Comparison of ENCODE assay signal across 24 mouse cellular contexts in the genomic region with DNA sequence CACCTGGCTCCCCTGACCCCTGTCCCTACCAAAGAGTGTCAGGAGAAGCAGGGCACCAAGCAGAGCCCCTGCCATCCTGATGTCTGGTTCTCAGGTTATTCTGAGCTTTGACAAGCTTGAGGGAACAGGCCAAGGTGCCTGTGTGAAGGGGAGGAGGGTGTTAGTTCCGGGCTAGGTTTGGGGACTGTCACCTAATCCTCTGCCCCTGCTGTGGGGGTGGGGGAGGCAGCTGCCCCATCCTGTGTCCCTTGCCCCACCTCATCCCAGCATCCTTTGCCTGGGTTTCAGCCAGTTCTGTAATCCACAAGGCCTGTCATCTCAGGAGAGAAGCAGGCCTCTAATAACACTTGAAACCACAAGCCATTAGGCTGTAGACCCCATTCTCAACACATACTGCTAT. TPM values are rescaled to one million over a fixed set of nuclear protein-coding genes. Genes with fewer than 3 reads are reported as not detected.
A peak's percentile ranks its signal among the peaks of the same experiment; 100 is the strongest.
DNase-seq lines count a peak whose midpoint lies in the region; ATAC-seq lines count a peak whose summit lies in the region.
"Had no signal": no experiment of that assay in that cellular context is flagged by ENCODE, and none has a peak within 500 bp of the region (broad histone marks: within the 10 kb centered on the region; RNA-seq: fewer than 3 reads in every experiment).

A gene (minus strand): TSS at position 116 of the 400 bp plus-strand sequence.

- intact Hi-C loops in gastrocnemius, postnatal 36 days (cut with DNase I), result no loop called here

- peaks cover 3% of the 10 kb centered on the region for H3K4me1 ChIP-seq in embryonic facial prominence, embryonic 11.5 days (ENCODE audit: control insufficient read depth, insufficient read depth, low read length)
- H3K4me1 ChIP-seq in embryonic facial prominence, embryonic 10.5 days, result peaks cover 20% of the 10 kb centered on the region
- peaks cover 21% of the 10 kb centered on the region for H3K4me1 ChIP-seq in midbrain, embryonic 10.5 days

- H3K4me3 ChIP-seq in embryonic facial prominence, embryonic 11.5 days (ENCODE audit: low read depth, low read length), result no peak within 1 kb of the TSS
- H3K4me3 ChIP-seq in embryonic facial prominence, embryonic 10.5 days, result no peak within 1 kb of the TSS
- H3K4me3 ChIP-seq in midbrain, embryonic 10.5 days, result no peak within 1 kb of the TSS
- H3K4me3 ChIP-seq: forebrain, embryonic 13.5 days; heart, embryonic 13.5 days; hindbrain, embryonic 15.5 days had no signal

- peaks cover 4% of the 10 kb centered on the region for H3K27me3 ChIP-seq in embryonic facial prominence, embryonic 11.5 days (ENCODE audit: control insufficient read depth, insufficient read depth, low read length)
- peaks cover 23% of the 10 kb centered on the region for H3K27me3 ChIP-seq in embryonic facial prominence, embryonic 10.5 days (replicated peaks; ENCODE audit: low read depth, poor library complexity, severe bottlenecking)
- peaks cover 27% of the 10 kb centered on the region for H3K27me3 ChIP-seq in midbrain, embryonic 10.5 days (ENCODE audit: low read depth, poor library complexity, severe bottlenecking)
- H3K27me3 ChIP-seq: hindbrain, embryonic 15.5 days had no signal

- H3K9ac ChIP-seq in embryonic facial prominence, embryonic 11.5 days (replicated peaks; ENCODE audit: low read length), result peak within 1 kb of the TSS; percentile 28; the same call in 1 of the 2 replicates
- H3K9ac ChIP-seq: forebrain, embryonic 13.5 days; forebrain, postnatal 0 days; heart, embryonic 13.5 days; hindbrain, embryonic 15.5 days had no signal

- H3K4me2 ChIP-seq in embryonic facial prominence, embryonic 11.5 days (ENCODE audit: low read depth, low read length), result no peak within 1 kb of the TSS
- H3K4me2 ChIP-seq: forebrain, embryonic 13.5 days; heart, embryonic 13.5 days; hindbrain, embryonic 15.5 days had no signal

- 60% methylated on average over 1 of the region's 1 CpGs for WGBS in embryonic facial prominence, embryonic 11.5 days
- WGBS in embryonic facial prominence, embryonic 10.5 days, result 63% methylated on average over 1 of the region's 1 CpGs
- WGBS in midbrain, embryonic 10.5 days, result 48% methylated on average over 1 of the region's 1 CpGs

- H3K27ac ChIP-seq in embryonic facial prominence, embryonic 11.5 days (replicated peaks; ENCODE audit: low read depth, low read length), result no peak within 1 kb of the TSS
- H3K27ac ChIP-seq in embryonic facial prominence, embryonic 10.5 days (replicated peaks), result no peak within 1 kb of the TSS
- no peak within 1 kb of the TSS for H3K27ac ChIP-seq in midbrain, embryonic 10.5 days (replicated peaks)
- H3K27ac ChIP-seq: forebrain, embryonic 13.5 days; heart, embryonic 13.5 days; hindbrain, embryonic 15.5 days had no signal

- H3K9me3 ChIP-seq in embryonic facial prominence, embryonic 11.5 days (replicated peaks; ENCODE audit: control insufficient read depth, low read length), result no peaks in the 10 kb centered on the region
- H3K9me3 ChIP-seq in embryonic facial prominence, embryonic 10.5 days, result no peaks in the 10 kb centered on the region
- H3K9me3 ChIP-seq in midbrain, embryonic 10.5 days (replicated peaks), result no peaks in the 10 kb centered on the region
- H3K9me3 ChIP-seq: forebrain, embryonic 13.5 days; G1E; heart, embryonic 13.5 days; hindbrain, embryonic 15.5 days had no signal

- DNase-seq in embryonic facial prominence, embryonic 11.5 days (ENCODE audit: low spot score), result no peak
- DNase-seq in embryonic facial prominence, embryonic 10.5 days (ENCODE audit: low spot score), result no peak
- DNase-seq in gastrocnemius, adult 8-10 months (ENCODE audit: low spot score in 2 of 2), result peak; percentile 48 to 68
- peak in 1 of 2 experiments; percentile 28 for DNase-seq in gastrocnemius, postnatal 36 days
- peak; percentile 68 for DNase-seq in skeletal muscle tissue, adult 2 months (ENCODE audit: low read depth, low spot score)
- DNase-seq in cerebellum, adult 9-10 months, result no peak
- DNase-seq in midbrain, embryonic 10.5 days (ENCODE audit: low spot score), result no peak
- DNase-seq: adrenal gland, postnatal 14 days; B cell, adult 2 months; cerebellum, adult 11 months; cerebellum, adult 8-10 months; cerebellum, postnatal 25 days; forebrain, postnatal 0 days; heart, postnatal 36 days had no signal

- no peak for ATAC-seq in embryonic facial prominence, embryonic 11.5 days (replicated peaks; ENCODE audit: insufficient number of reproducible peaks, low FRiP score, low TSS enrichment, low read depth)
- ATAC-seq: activated CD4-positive, CD25-positive, alpha-beta regulatory T cell, adult 4 months; CD4-positive, CD25-positive, alpha-beta regulatory T cell, adult 4 months; forebrain, embryonic 13.5 days; forebrain, postnatal 0 days; intestine, embryonic 16.5 days had no signal

- no peaks in the 10 kb centered on the region for H3K36me3 ChIP-seq in embryonic facial prominence, embryonic 11.5 days (replicated peaks; ENCODE audit: control insufficient read depth, insufficient read depth, low read depth, low read length)
- no peaks in the 10 kb centered on the region for H3K36me3 ChIP-seq in embryonic facial prominence, embryonic 10.5 days (replicated peaks)
- H3K36me3 ChIP-seq in midbrain, embryonic 10.5 days, result no peaks in the 10 kb centered on the region
- H3K36me3 ChIP-seq: heart, embryonic 13.5 days; hindbrain, embryonic 15.5 days had no signal

RNA-seq across cellular contexts. Expression of the gene that starts here (rescaled TPM):
- not detected in 2 replicates for polyA plus RNA-seq in embryonic facial prominence, embryonic 11.5 days (2014; fragmentation: Nextera tagmentation; extraction: Ambion mirVana)
- not detected in 2 replicates for polyA plus RNA-seq in embryonic facial prominence, embryonic 10.5 days (2016; fragmentation: Nextera tagmentation; extraction: Ambion mirVana)
- total RNA-seq in gastrocnemius, adult 8-10 months (2022), result 10 to 100 TPM; 11.2 to 20.5 (median 14.7) TPM
- 10 to 100 TPM; 18.0 to 28.1 TPM for total RNA-seq in gastrocnemius, postnatal 36 days (2021)
- polyA plus RNA-seq in midbrain, embryonic 10.5 days (2016; fragmentation: Nextera tagmentation; extraction: Ambion mirVana), result not detected in 2 replicates
- total RNA-seq: adrenal gland, postnatal 14 days; forebrain, postnatal 0 days; G1E; granulocyte monocyte progenitor cell, adult 5-6 weeks; heart, postnatal 36 days had no signal
- polyA plus RNA-seq: forebrain, embryonic 13.5 days; G1E; heart, embryonic 13.5 days; heart, postnatal 0 days; hindbrain, embryonic 11.5 days; intestine, embryonic 16.5 days had no signal

Comparison
In these comparisons a context has a peak if more than half of its experiments do, and no peak if none do; other contexts are left out.
1. DNase-seq: peak in gastrocnemius, adult 8-10 months (2 of 2) and skeletal muscle tissue, adult 2 months (single experiment); none in embryonic facial prominence, embryonic 11.5 days (single experiment), embryonic facial prominence, embryonic 10.5 days (single experiment), cerebellum, adult 9-10 months (single experiment) and midbrain, embryonic 10.5 days (single experiment).